ENCODE assay signal across 9 mouse cellular contexts in genomic region chr11:77896820-77897805, GRCm38 (mm10). TPM values are rescaled to one million over a fixed set of nuclear protein-coding genes. Genes with fewer than 3 reads are reported as not detected.
DNase-seq lines count a peak whose midpoint lies in the region; ATAC-seq and TF ChIP-seq lines count a peak whose summit lies in the region.
"Had no signal": no experiment of that assay in that cellular context is flagged by ENCODE, and none has a peak within 500 bp of the region (broad histone marks: within the 10 kb centered on the region; RNA-seq: fewer than 3 reads in every experiment).

No protein-coding gene starts in this region.

- 0 out of 2 replicates have a peak, but pooled peaks cover 2% of the 10 kb centered on the region for H3K27me3 ChIP-seq in lung, embryonic 16.5 days (ENCODE audit: control insufficient read depth, insufficient read depth, low read depth, low read length)
- no peaks in the 10 kb centered on the region for H3K27me3 ChIP-seq in hindbrain, postnatal 0 days (ENCODE audit: insufficient read depth, low read length)

- ATAC-seq in lung, embryonic 16.5 days (ENCODE audit: low read depth), result no peak
- 0 out of 2 replicates have a peak, but pooled peaks have one; percentile 11 for ATAC-seq in hindbrain, postnatal 0 days

- H3K4me3 ChIP-seq in lung, embryonic 16.5 days (ENCODE audit: low read length), result peak overlapping the region; percentile 5; the same call in 1 of the 2 replicates
- 0 out of 2 replicates have a peak overlapping the region, but pooled peaks have one; percentile 0 for H3K4me3 ChIP-seq in hindbrain, postnatal 0 days (ENCODE audit: low read length)

- H3K27ac ChIP-seq in lung, embryonic 16.5 days (ENCODE audit: low read length), result peak overlapping the region; percentile 18
- H3K27ac ChIP-seq in hindbrain, postnatal 0 days, result peak overlapping the region; percentile 83

- H3K9ac ChIP-seq in lung, embryonic 16.5 days (ENCODE audit: low read length), result peak overlapping the region; percentile 42; the same call in 1 of the 2 replicates
- peak overlapping the region; percentile 35 for H3K9ac ChIP-seq in hindbrain, postnatal 0 days (replicated peaks; ENCODE audit: low read length)

- H3K36me3 ChIP-seq in lung, embryonic 16.5 days (ENCODE audit: control insufficient read depth, insufficient read depth, low read length), result no peaks in the 10 kb centered on the region
- no peaks in the 10 kb centered on the region for H3K36me3 ChIP-seq in hindbrain, postnatal 0 days (ENCODE audit: insufficient read depth, low read length)

- DNase-seq in adrenal gland, adult 2 months, result peak; percentile 40
- no peak for DNase-seq in adrenal gland, postnatal 10 days
- DNase-seq in lung, adult 18-20 months, result no peak
- peak; percentile 45 for DNase-seq in hindbrain, postnatal 0 days (ENCODE audit: low spot score)
- peak; percentile 70 for DNase-seq in retina, postnatal 1 day
- DNase-seq in thymus, postnatal 36 days, result no peak
- no peak for DNase-seq in B cell, adult 2 months

- no peak for TF ChIP-seq CTCF in hindbrain, postnatal 0 days (IDR thresholded peaks at IDR 0.05; ENCODE audit: low read depth)

- H3K4me1 ChIP-seq in lung, embryonic 16.5 days (replicated peaks; ENCODE audit: control insufficient read depth, insufficient read depth, low read length), result peaks cover 34% of the 10 kb centered on the region
- peaks cover 63% of the 10 kb centered on the region for H3K4me1 ChIP-seq in hindbrain, postnatal 0 days (ENCODE audit: insufficient read depth, low read length)

- H3K9me3 ChIP-seq in lung, embryonic 16.5 days (ENCODE audit: control insufficient read depth, low read length), result no peaks in the 10 kb centered on the region
- H3K9me3 ChIP-seq in hindbrain, postnatal 0 days (ENCODE audit: low read length), result no peaks in the 10 kb centered on the region

- peak overlapping the region; percentile 28 for H3K4me2 ChIP-seq in lung, embryonic 16.5 days (ENCODE audit: low read depth, low read length)
- H3K4me2 ChIP-seq in hindbrain, postnatal 0 days (ENCODE audit: low read depth, low read length), result peak overlapping the region; percentile 48

- 16% methylated on average over 23 of the region's 23 CpGs for whole genome bisulfite sequencing in lung, embryonic 16.5 days
- 11% methylated on average over 23 of the region's 23 CpGs for WGBS in hindbrain, postnatal 0 days

RNA-seq across cellular contexts. Expression of gene Pipox, which starts 3.2 kb away (rescaled TPM):
- 1 to 10 TPM in 1 of 2 experiments, under 1 TPM in 1; 0.35 to 1.8 TPM for total RNA-seq in adrenal gland, adult 2 months (2021)
- polyA plus RNA-seq in adrenal gland, adult 2 months (2012; rRNA removed), result 3.0 and 4.3 TPM in 2 replicates
- 10 to 100 TPM; 14.0 to 25.8 TPM for total RNA-seq in adrenal gland, postnatal 10 days (2021)
- 1.1 and 1.7 TPM in 2 replicates for polyA plus RNA-seq in lung, embryonic 16.5 days (2015; fragmentation: Nextera tagmentation; extraction: Ambion mirVana)
- 2.8 and 6.8 TPM in 2 replicates for total RNA-seq in hindbrain, postnatal 0 days (2014; rRNA removed)
- 4.4 and 4.6 TPM in 2 replicates for polyA plus RNA-seq in hindbrain, postnatal 0 days (2015; fragmentation: Nextera tagmentation; extraction: Ambion mirVana)

RNA-seq across cellular contexts. Expression of gene Sez6, which starts 33.5 kb away (rescaled TPM):
- 1 to 10 TPM; 2.9 to 4.4 TPM for total RNA-seq in adrenal gland, adult 2 months (2021)
- polyA plus RNA-seq in adrenal gland, adult 2 months (2012; rRNA removed), result 1.5 and 2.0 TPM in 2 replicates
- 1 to 10 TPM; 2.5 to 3.6 TPM for total RNA-seq in adrenal gland, postnatal 10 days (2021)
- polyA plus RNA-seq in lung, embryonic 16.5 days (2015; fragmentation: Nextera tagmentation; extraction: Ambion mirVana), result 0.34 and 0.69 TPM in 2 replicates
- 175 and 177 TPM in 2 replicates for total RNA-seq in hindbrain, postnatal 0 days (2014; rRNA removed)
- polyA plus RNA-seq in hindbrain, postnatal 0 days (2015; fragmentation: Nextera tagmentation; extraction: Ambion mirVana), result 113 and 127 TPM in 2 replicates
- polyA plus RNA-seq: kidney, embryonic 14.5 days had no signal

Comparison
In these comparisons a context has a peak if more than half of its experiments do, and no peak if none do; other contexts are left out.
1. DNase-seq: peak in adrenal gland, adult 2 months (single experiment), hindbrain, postnatal 0 days (single experiment) and retina, postnatal 1 day (single experiment); none in adrenal gland, postnatal 10 days (single experiment), lung, adult 18-20 months (0 of 2), thymus, postnatal 36 days (0 of 2) and B cell, adult 2 months (0 of 2).
2. RNA of gene Sez6, which starts 33.5 kb away (total RNA-seq): 175 to 177 TPM in hindbrain, postnatal 0 days; 2.9 to 4.4 TPM in adrenal gland, adult 2 months and 2.5 to 3.6 TPM in adrenal gland, postnatal 10 days; every median in the first group is over 10 times any median in the second.